Mouse (Mus musculus) c-Kit-positive CD71-positive TER-119-negative erythroid progenitor cells, embryonic 14.5 days (primary cell): ENCODE data around the gene Cnot8.
A peak's percentile ranks its signal among the peaks of the same experiment; 100 is the strongest.
"Not testable (repeated sequence)": the region's sequence is repeated elsewhere in the genome, so short reads cannot be mapped to it uniquely, and the experiment has no call there.

Experiments
- DNase-seq: peaks from one replicate; pipeline ENCODE4 v3.0.0-alpha.2; 2013; ENCODE audit warnings: low read depth

The Cnot8 gene

DNA sequence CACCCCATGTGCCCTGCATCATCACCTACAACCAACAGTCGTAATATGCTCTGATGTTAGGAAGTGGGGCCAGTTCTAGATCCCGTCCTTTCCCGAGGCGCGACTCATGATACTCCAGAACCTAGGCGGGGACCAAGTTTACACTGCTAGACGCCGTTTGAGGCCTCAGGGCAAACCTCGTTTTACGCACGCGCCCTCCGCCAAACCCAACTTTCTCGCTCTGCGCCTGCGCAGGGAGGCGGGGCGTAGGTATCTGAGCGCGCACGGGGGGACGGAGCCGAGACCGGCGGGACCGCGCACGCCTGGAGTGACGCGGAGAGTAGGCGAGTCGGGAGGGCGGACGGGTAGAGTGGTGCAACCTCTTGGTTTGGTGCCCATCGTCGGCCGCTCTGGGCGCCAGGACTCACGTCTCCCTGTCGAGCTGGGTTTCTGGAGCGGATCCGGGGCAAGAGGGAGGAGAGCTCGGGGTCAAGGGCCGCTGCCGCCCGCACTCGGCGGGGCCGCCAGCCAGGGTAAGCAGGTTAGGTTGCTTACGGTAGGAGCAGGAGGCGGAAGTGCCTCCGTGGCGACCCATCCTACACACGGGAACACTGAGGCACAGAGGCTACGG is at the start of gene Cnot8:
Cnot8 (plus strand) TSS at position 457 of the 610 bp plus-strand sequence.
- peak; percentile 98 for DNase-seq

DNA sequence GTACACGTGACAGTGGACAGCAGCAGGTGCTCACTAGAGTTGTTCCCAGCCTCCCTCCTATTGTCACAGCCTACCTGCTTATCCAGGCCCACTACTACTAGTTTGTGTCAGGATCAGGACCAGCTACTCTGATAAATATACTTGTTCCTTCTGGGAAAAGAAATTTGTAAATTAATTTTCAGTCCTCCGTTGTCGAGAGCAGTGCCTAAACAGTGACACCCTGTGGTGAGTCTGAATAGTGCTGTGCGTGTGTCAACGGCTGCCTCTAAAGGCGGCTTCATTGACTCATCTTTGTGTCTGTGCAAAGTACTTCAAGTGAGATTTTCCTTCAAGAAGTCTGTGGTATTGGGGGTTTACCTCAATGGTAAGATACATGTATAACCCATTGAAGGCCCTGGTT is 46.5 kb upstream of the Cnot8 start:
- DNase-seq: peak; percentile 47

DNA sequence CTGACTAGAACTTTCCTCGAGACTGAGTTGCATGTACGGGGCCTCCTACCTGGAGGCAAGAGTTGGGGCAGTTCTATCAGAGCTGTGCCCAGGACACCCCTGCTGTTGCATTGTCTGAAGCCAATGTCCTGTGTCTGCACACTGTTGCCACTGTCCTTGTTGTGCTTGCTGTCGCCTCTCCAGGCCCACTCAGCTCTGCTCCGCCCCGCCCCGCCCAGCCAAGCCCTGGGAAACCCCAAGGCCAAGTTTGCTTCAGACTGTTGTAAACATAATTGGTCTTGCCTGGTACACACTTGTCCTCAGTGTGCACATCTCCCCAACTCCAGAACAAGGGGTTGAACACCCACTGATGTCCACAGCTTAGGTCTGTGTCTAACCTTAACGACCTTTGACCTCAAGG is 44.2 kb upstream of the Cnot8 start:
- not testable (repeated sequence) for DNase-seq

- DNase-seq: not testable (repeated sequence)
These were observed 42.7 kb upstream of the Cnot8 start for GRCm38 (mm10) chr11:58061218-58061617.

DNA sequence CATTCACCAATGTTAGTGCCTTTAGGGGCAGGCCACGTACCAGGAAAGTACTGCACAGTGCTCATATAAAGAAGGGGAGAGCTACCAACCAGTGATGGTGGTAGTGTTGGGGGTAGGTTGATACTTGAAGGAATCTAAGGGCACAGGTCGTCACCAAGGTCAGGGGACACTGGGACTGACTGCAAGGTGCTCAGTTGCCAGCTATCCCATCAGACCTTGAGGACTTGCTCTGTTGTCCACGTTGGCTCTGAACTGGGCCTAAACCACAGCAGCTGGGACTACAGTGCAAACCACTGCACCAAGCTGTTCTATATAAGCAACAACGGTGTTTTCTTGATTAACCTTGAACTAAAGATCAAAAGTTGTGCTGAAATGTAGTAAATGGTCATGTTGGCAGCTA is 41.4 kb upstream of the Cnot8 start:
- no peak for DNase-seq

DNA sequence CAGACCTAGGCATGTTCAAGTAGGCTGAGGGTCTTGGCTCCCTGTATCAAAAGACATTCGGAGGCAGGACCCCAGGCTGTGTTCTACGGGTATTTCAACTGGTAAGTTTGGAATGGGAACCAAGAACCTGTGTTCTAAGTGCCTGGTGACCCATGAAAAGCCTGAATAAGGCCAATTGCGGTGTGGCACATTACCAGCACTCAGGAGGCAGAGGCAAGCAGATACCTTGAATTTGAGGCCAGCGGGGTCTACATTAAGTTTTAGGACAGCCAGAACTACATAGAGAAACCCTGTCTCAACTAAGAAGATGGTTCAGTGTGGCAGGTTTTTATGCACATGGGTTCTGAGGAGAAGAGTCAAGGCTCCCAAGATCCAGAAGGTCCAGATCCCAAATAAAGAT is 38.9 kb upstream of the Cnot8 start:
- DNase-seq: no peak

DNA sequence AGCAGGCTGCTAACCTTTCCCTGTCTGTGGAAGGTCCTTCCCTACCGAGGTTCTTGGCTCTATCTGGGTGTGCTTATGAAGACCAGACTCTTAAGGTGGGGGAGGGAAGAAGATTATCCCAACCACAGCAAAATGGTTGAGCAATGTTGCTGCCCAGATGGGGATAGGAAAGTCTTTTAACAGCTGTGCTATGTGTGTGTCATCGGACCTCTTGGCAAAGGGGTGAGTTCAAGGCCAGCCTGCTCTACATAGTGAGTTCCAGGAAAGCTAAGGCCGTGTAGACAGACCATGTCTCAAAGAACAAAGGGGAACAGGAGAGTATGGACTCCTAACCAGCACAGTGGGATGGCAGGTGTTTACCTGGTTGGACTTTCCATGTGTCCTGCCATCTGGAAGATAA is 31.0 kb upstream of the Cnot8 start:
- DNase-seq: no peak

DNA sequence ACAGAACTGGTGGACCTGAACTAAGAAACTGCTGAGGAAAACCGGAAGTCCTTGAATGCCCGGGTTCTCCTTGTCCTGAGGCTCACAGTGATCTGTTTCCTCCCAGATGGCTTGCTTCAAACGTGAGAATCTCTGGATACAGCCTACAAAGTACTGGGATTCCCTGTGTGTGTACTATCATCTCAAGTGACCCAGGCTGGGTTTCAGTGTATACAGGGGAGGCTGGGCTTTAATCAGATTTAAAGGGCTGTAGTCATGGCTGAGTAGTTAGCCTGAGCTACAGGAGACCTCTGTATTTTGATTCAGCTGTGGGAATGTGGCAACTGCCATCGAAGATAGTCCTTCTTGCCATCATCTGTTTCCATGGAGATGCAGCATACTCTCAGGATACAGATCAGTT is 26.7 kb upstream of the Cnot8 start:
- no peak for DNase-seq

GRCm38 (mm10) chr11:58081716-58082115 is 22.2 kb upstream of the Cnot8 start:
- no peak for DNase-seq

DNA sequence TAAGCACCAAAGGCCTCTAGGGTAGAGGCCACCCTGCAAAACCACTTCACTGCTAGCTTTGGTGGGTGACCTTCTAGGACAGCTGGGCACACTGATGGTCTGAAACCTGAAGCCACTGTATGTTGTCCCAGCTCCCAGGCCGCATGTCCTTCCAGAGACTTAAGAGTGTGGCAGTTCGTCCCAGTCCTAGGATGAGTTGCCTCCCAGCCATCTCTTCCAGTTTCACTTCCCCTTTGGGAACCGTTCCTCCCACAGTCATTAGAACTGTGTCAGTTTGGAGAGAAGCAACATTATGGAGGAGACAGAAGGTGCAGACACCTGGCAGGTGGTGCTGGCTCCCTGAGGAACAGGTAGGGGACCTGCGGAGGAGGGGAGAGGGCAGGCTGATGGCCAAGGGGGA is 11.4 kb upstream of the Cnot8 start:
- DNase-seq: no peak

DNA sequence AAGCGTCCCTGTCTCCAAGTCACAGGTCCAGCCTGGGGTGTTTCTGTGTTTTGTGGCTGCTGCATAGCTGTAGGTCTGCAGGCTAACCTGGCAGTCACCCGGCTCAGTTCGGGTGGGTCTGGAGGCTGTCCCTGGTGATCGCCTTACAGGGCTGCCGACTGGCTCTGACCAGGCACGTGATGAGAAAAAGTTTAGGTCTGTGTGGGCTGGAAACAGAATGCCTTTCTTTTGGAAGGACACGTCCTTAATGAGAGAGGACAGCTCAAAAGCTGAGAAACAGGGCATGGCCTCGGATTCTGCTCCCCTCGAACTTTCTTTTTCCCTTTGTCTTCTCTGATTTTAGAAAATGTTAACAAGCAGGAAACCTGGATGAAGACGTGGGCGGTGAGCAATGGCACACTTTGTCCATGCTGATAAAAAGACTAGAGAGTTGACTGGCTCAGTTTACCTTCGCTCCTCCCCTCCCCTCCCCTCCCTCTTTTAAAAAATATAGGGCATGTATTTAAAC is 10.9 kb upstream of the Cnot8 start, which contains the start of gene Gm12248:
Gm12248 (minus strand) TSS at position 114 of the 508 bp plus-strand sequence.
- no peak for DNase-seq

DNA sequence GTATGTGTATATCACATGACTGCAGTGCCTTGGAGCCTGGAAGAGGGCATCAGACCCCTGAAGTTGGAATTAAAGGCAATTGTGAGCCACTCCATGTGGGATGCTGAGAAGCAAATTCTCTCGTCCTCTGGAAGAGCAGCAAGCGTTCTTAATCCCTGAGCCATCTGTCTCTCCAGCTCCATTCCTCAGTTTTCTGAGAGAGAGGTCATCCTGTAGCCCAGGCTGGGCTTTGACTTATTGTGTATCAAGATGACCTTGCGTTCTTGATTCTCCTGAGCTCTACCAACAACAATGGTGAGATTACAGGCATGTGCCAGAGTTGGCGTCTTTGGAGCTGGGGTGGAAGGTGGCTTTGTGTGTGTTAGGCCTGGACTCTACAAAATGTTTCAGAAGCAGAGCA is 9.2 kb upstream of the Cnot8 start:
- DNase-seq: no peak

- no peak for DNase-seq
These were observed 8.4 kb upstream of the Cnot8 start for GRCm38 (mm10) chr11:58095561-58095960.

- no peak for DNase-seq
These were observed 7.8 kb upstream of the Cnot8 start for GRCm38 (mm10) chr11:58096160-58096559.

DNA sequence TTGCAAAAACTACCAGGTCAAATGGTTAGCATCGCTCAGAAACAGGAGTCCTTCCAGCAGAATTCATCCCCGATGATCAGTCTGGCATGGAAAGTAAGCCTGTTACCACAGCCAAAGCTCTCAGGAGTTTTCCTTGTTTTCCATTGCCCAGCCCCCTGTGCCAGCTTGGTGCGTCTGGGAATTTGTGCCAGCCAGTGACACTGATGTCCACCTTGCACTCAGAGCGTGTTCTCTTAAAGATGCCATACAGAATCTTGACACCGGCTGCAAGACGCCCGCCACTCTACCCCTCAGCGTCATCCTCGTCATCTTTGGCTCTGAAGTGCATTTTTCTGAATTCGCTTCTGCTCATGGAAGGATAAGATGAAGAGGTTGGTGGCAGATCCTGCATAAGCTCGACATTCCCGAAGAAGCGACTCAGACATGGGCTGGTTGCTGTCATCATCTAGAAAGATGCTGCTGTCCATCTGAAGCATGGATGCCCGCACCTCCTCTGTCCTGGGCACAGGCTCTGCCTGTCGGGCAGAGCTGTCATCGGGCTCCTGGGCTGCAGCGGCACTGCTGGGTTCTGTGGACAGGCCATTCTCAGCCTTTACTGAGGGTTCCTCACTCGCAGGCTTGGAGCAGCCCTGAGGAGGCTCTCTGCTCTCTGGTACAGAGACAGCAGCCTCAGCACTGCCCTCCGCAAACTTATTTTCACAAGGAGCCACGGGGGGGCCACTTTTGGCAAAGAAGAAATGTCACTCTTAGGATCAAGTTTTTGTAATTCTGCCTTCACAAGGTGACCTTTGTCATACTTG is 6.9 kb upstream of the Cnot8 start:
- no peak for DNase-seq

DNA sequence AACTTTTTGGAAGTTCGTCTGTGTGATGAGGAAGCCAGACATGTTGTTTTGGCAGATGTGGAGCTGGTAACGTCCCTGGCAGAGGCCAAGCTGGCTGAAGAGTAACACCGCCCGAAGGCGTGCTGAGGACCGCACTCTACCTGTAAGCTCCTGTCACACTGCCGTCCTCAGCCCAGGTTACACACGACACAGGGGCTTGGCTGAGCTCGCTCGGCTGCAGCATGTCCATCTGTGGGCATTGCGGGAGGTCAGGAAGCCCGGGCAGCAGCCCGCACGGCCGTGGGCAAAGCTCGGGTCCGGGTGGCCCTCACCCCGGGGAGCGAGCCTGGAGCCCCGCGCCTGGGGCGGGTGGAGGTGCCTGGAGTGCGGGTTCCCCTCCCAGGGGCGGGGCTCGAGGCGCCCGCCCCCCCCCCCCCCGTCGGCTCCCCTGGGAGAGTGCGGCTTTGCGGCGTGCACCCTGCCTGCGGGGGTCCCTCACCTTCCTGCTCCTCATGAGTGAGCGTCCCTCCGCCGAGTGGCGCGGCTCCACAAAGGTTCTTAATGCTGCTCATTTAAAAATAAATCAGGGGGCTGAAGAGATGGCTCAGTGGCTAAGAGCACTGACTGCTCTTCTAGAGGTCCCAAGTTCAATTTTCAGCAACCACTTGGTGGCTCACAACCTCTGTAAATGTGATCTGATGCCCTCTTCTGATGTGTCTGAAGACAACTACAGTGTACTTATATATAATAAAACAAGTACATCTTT is 6.2 kb upstream of the Cnot8 start:
- no peak for DNase-seq

DNA sequence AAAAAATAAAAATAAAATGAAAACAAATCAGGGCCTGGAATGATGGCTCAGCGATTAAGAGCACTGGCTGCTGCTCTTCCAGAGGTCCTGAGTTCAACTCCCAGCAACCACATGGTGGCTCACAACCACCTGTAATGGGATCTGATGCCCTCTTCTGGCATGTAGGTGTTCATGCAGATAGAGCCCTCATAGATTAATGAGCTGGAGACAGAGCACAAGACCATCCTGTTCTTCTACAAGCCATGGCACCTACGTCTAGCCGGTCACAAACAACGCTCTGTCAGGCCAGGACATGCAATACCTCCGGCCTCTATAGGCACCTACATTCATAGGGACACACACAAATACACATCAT is 5.6 kb upstream of the Cnot8 start:
- not testable (repeated sequence) for DNase-seq

DNA sequence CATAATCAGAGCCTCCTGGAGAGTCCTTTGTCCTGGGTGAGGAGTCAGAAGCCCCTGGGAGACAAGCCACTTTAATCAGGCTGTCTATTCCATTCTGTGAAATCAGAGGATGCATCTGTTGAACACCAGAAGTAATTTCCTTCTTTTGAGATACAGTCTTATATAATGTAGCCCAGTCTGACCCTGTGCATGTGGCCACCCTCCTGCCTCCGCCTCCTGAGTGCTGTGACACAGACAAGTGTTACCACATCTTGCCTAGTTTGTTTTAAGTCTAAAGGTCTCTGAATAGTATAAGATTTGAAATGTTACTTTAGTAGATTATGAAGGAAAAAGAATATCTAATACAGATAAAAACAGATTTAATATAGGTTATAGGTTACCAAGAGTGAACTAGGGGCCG is 3.9 kb upstream of the Cnot8 start:
- DNase-seq: no peak

- no peak for DNase-seq
These were observed 2.7 kb upstream of the Cnot8 start for GRCm38 (mm10) chr11:58101194-58101720.

DNA sequence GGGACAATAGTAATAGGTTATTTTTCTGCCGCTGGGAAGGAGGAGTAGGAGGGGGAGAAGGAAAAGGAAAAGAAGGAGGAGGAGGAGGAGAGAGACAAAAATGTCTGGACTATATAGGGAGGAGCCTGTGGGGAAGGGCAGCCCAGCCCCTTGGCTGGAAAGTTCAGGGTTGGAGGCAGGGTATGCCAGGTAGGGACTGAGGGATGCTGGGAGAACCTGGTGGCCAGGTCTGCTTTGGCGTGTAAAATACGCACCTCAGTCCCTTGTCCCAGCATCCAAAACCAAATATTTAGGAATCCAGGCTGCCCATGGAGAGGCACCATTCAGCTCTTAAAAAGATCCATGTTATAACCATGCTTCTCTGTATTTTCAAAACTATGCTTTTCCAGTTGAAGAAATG is 1.8 kb upstream of the Cnot8 start:
- no peak for DNase-seq

DNA sequence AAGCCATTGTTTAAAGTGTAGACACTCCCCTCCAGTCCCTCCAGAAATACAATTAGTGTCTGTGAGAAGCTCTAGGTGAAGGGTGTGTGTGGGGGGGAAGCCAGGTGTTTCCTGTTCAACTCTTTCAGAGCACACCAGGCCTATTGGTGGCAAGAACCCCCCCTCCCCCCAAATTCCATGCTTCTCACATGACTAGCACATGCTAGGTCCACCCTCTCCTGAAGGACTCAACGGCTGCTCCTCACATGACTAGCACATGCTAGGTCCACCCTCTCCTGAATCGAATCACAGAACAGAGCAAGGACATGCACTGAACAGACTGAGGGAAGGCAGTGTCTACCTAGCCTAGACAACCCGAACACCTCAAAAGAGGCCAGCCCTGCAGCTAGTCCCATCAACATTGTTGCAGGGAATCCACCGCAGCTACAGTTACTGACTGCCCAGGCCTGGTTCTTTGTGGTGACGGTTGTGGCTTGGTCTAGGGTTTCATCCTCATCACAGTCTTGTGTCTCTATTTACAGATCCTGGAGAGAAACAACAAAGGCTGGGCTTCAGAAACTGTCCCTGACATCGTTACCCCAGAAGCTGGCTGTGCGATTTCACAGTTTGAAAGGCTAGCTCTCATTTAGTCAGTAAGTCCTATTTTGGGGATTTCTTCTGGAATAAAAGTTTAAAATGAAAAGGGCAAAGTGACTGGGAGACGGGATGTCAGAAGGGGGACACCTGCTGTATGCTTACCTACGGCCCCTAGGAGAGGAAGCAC is 1.2 kb upstream of the Cnot8 start:
- no peak for DNase-seq

DNA sequence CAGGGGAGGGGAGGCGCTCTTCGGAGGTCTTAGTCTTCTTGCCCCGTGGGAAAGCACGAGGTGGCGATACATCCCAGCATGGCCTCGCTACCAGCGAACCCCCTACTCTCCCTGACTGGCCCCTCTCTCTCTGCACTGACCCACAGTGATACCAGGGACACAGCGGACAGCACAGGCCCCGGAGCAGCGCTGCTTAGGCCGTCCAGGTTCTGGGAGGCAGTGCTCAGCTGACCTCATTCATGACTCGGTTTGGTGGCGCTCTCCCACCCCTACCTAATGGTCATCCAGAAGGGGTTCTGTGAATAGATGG is 654 bp upstream of the Cnot8 start:
- DNase-seq: no peak
